23 mouse cellular contexts compared by ENCODE assay signal in the genomic region with DNA sequence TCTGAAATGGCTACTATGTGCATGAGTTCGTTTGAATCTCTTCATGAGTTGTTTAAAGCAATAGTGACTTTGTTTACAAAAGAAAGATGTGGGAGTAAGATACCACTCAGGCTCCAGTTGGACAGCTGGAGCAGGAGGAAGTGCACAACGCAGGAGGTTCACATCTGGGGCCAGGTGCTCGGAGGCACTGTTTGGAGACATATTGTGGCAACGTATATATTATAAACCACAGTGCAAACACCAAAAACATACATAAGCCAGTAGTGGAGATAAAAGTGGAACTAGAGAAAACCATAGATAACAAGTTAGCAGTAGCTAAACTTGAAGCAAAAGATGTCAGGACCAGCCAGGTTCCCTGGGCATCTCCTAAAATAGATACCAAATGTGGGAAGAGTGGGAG. TPM values are rescaled to one million over a fixed set of nuclear protein-coding genes. Genes with fewer than 3 reads are reported as not detected.
DNase-seq lines count a peak whose midpoint lies in the region; ATAC-seq and TF ChIP-seq lines count a peak whose summit lies in the region.
"Had no signal": no experiment of that assay in that cellular context is flagged by ENCODE, and none has a peak within 500 bp of the region (broad histone marks: within the 10 kb centered on the region; RNA-seq: fewer than 3 reads in every experiment).

No protein-coding gene starts in this region.

- no peaks in the 10 kb centered on the region for H3K9me3 ChIP-seq in liver, postnatal 0 days (ENCODE audit: low read length)
- H3K9me3 ChIP-seq in liver, embryonic 11.5 days (ENCODE audit: control insufficient read depth, low read length) = no peaks in the 10 kb centered on the region
- H3K9me3 ChIP-seq: forebrain, embryonic 10.5 days; forebrain, embryonic 13.5 days; hindbrain, embryonic 12.5 days; hindbrain, embryonic 15.5 days had no signal

- peak; percentile 36; the same call in 1 of the 2 replicates for ATAC-seq in liver, postnatal 0 days
- no peak for ATAC-seq in liver, embryonic 11.5 days (replicated peaks; ENCODE audit: low FRiP score)
- no peak for ATAC-seq in cerebellum, adult (ENCODE audit: insufficient number of reproducible peaks, low FRiP score, low TSS enrichment)
- ATAC-seq: forebrain, embryonic 13.5 days; forebrain, embryonic 16.5 days had no signal

- no peak overlapping the region for H3K9ac ChIP-seq in liver, postnatal 0 days (replicated peaks)
- H3K9ac ChIP-seq in liver, embryonic 11.5 days (ENCODE audit: low read depth, low read length) = no peak overlapping the region
- H3K9ac ChIP-seq: forebrain, embryonic 13.5 days; hindbrain, embryonic 12.5 days; hindbrain, embryonic 15.5 days had no signal

- no peak overlapping the region for H3K27ac ChIP-seq in liver, postnatal 0 days (ENCODE audit: low read depth)
- H3K27ac ChIP-seq in liver, embryonic 11.5 days (ENCODE audit: low read depth, low read length) = no peak overlapping the region
- H3K27ac ChIP-seq: forebrain, embryonic 10.5 days; forebrain, embryonic 13.5 days; gastrocnemius, adult 2 months; hindbrain, embryonic 12.5 days; hindbrain, embryonic 15.5 days had no signal

- H3K36me3 ChIP-seq in liver, postnatal 0 days (replicated peaks; ENCODE audit: insufficient read depth, low read length) = no peaks in the 10 kb centered on the region
- H3K36me3 ChIP-seq in liver, embryonic 11.5 days (ENCODE audit: control insufficient read depth, insufficient read depth, low read length) = no peaks in the 10 kb centered on the region
- H3K36me3 ChIP-seq: hindbrain, embryonic 15.5 days had no signal

- TF ChIP-seq EP300 in liver, postnatal 0 days (IDR thresholded peaks at IDR 0.05; ENCODE audit: low read depth) = no peak

- H3K4me2 ChIP-seq in liver, postnatal 0 days (ENCODE audit: low read depth, low read length) = no peak overlapping the region
- no peak overlapping the region for H3K4me2 ChIP-seq in liver, embryonic 11.5 days
- H3K4me2 ChIP-seq: forebrain, embryonic 13.5 days; heart, embryonic 11.5 days; hindbrain, embryonic 12.5 days; hindbrain, embryonic 15.5 days had no signal

- intact Hi-C loops in left cerebral cortex, postnatal 4 days (cut with DNase I) = no loop called here

- 29% methylated on average over 4 of the region's 4 CpGs for WGBS in liver, postnatal 0 days (ENCODE audit: insufficient replicate concordance)
- 49% methylated on average over 4 of the region's 4 CpGs for WGBS in liver, embryonic 11.5 days

- H3K27me3 ChIP-seq in liver, postnatal 0 days (ENCODE audit: insufficient read depth, low read length) = no peaks in the 10 kb centered on the region
- H3K27me3 ChIP-seq in liver, embryonic 11.5 days (replicated peaks; ENCODE audit: control insufficient read depth, insufficient read depth, low read length) = no peaks in the 10 kb centered on the region
- H3K27me3 ChIP-seq: forebrain, embryonic 13.5 days; hindbrain, embryonic 12.5 days; hindbrain, embryonic 15.5 days had no signal

- peaks cover 6% of the 10 kb centered on the region; the same call in 1 of the 2 replicates for H3K4me1 ChIP-seq in liver, postnatal 0 days (ENCODE audit: insufficient read depth)
- H3K4me1 ChIP-seq in liver, embryonic 11.5 days (replicated peaks; ENCODE audit: control insufficient read depth, insufficient read depth, low read length) = peaks cover 25% of the 10 kb centered on the region

- DNase-seq in liver, postnatal 0 days = no peak
- DNase-seq in liver, embryonic 11.5 days (ENCODE audit: low spot score) = no peak
- peak; percentile 32 to 53 for DNase-seq in thymus, adult 18-20 months
- peak; percentile 49 to 51 for DNase-seq in thymus, postnatal 10 days (ENCODE audit: low spot score in 2 of 2)
- peak; percentile 63 for DNase-seq in thymus, postnatal 4 days
- DNase-seq in urinary bladder, postnatal 10 days (ENCODE audit: low spot score) = no peak
- DNase-seq in left cerebral cortex, postnatal 4 days = no peak
- DNase-seq: adrenal gland, adult 2 months; adrenal gland, postnatal 25 days; cerebellum, adult 18-20 months; cerebellum, adult 9-10 months; cerebellum, postnatal 14 days; gastrocnemius, adult 2 months; gastrocnemius, postnatal 14 days; heart, adult 11 months had no signal

- TF ChIP-seq CTCF in liver, postnatal 0 days (IDR thresholded peaks at IDR 0.05; ENCODE audit: low read depth) = no peak

- no peak overlapping the region for H3K4me3 ChIP-seq in liver, postnatal 0 days (ENCODE audit: low read depth, low read length)
- H3K4me3 ChIP-seq in liver, embryonic 11.5 days (ENCODE audit: low read depth, low read length) = no peak overlapping the region
- H3K4me3 ChIP-seq: forebrain, embryonic 10.5 days; forebrain, embryonic 13.5 days; gastrocnemius, adult 2 months; hindbrain, embryonic 12.5 days; hindbrain, embryonic 15.5 days had no signal

RNA-seq across cellular contexts. Expression of gene Tubb2b, which starts 10.9 kb away (rescaled TPM):
- 0.28 and 0.31 TPM in 2 replicates for polyA plus RNA-seq in liver, postnatal 0 days (2015; fragmentation: Nextera tagmentation; extraction: Ambion mirVana)
- 7.6 and 7.7 TPM in 2 replicates for polyA plus RNA-seq in liver, embryonic 11.5 days (2014; fragmentation: Nextera tagmentation; extraction: Ambion mirVana)
- 1,000 to 10,000 TPM; 3,894 to 3,983 TPM for total RNA-seq in left cerebral cortex, postnatal 4 days (2021)
- total RNA-seq: hematopoietic stem cell, adult 5-6 weeks had no signal

RNA-seq across cellular contexts. Expression of gene Tubb2a, which starts 41.6 kb away (rescaled TPM):
- 64.7 and 78.8 TPM in 2 replicates for polyA plus RNA-seq in liver, postnatal 0 days (2015; fragmentation: Nextera tagmentation; extraction: Ambion mirVana)
- polyA plus RNA-seq in liver, embryonic 11.5 days (2014; fragmentation: Nextera tagmentation; extraction: Ambion mirVana) = 81.0 and 87.9 TPM in 2 replicates
- total RNA-seq in left cerebral cortex, postnatal 4 days (2021) = 1,000 to 10,000 TPM; 2,688 to 2,817 TPM

RNA-seq across cellular contexts. Expression of gene Psmg4, which starts 43.4 kb away (rescaled TPM):
- 49.2 and 50.5 TPM in 2 replicates for polyA plus RNA-seq in liver, postnatal 0 days (2015; fragmentation: Nextera tagmentation; extraction: Ambion mirVana)
- 85.0 and 91.4 TPM in 2 replicates for polyA plus RNA-seq in liver, embryonic 11.5 days (2014; fragmentation: Nextera tagmentation; extraction: Ambion mirVana)
- 10 to 100 TPM; 45.5 to 46.4 TPM for total RNA-seq in left cerebral cortex, postnatal 4 days (2021)

Comparison
In these comparisons a context has a peak if more than half of its experiments do, and no peak if none do; other contexts are left out.
1. DNase-seq: peak in thymus, adult 18-20 months (2 of 2), thymus, postnatal 10 days (2 of 2) and thymus, postnatal 4 days (single experiment); none in liver, postnatal 0 days (single experiment), liver, embryonic 11.5 days (single experiment), urinary bladder, postnatal 10 days (single experiment) and left cerebral cortex, postnatal 4 days (single experiment).